Mouse (Mus musculus) midbrain, embryonic 15.5 days (tissue): Measurements from ENCODE around the gene Nenf. TPM values are rescaled to one million over a fixed set of nuclear protein-coding genes. Genes with fewer than 3 reads are reported as not detected.

ENCODE experiments used
- ATAC-seq: fragments of 200-750 bp; cut with Nextera tagmentation; replicated peaks from 2 replicates; pipeline ENCODE4 v1.8.0; 2017; ENCODE audit warnings: moderate TSS enrichment
- H3K27ac ChIP-seq: fragments of 300-500 bp; sonication (generic); 2 replicates; pipeline ENCODE4 v1.5.1; 2015; ENCODE audit warnings: mild to moderate bottlenecking, inconsistent platforms
- H3K27me3 ChIP-seq: fragments of 300-500 bp; sonication (generic); replicated peaks from 2 replicates; pipeline ENCODE4 v1.6.1; 2015; ENCODE audit warnings: inconsistent platforms
- H3K36me3 ChIP-seq: fragments of 300-500 bp; sonication (generic); replicated peaks from 2 replicates; pipeline ENCODE4 v1.6.1; 2015; ENCODE audit warnings: inconsistent platforms
- H3K4me1 ChIP-seq: fragments of 300-500 bp; sonication (generic); 2 replicates; pipeline ENCODE4 v1.6.1; 2015; ENCODE audit warnings: inconsistent platforms
- H3K4me2 ChIP-seq: fragments of 300-500 bp; sonication (generic); 2 replicates; pipeline ENCODE4 v1.6.1; 2015; ENCODE audit warnings: inconsistent platforms, mild to moderate bottlenecking, moderate library complexity
- H3K4me3 ChIP-seq: fragments of 300-500 bp; sonication (generic); 2 replicates; pipeline ENCODE4 v1.5.1; 2015; ENCODE audit warnings: mild to moderate bottlenecking, inconsistent platforms
- H3K9ac ChIP-seq: fragments of 300-500 bp; sonication (generic); 2 replicates; pipeline ENCODE4 v1.6.1; 2015; ENCODE audit warnings: mild to moderate bottlenecking, inconsistent platforms
- H3K9me3 ChIP-seq: fragments of 300-500 bp; sonication (generic); 2 replicates; pipeline ENCODE4 v1.6.1; 2016; ENCODE audit warnings: inconsistent platforms
- whole genome bisulfite sequencing: fragments of 180-500 bp; shearing (Covaris S2); methylation state at CpG from one replicate; pipeline ENCODE4 v1.1.7; 2015; ENCODE audit warnings: mixed read lengths; 5-methylcytosine and 5-hydroxymethylcytosine counted together
- polyA plus RNA-seq: library from polyadenylated mRNA; unstranded; fragments of >200 nt; fragmentation: Nextera tagmentation; extraction: Ambion mirVana; gene quantifications from 2 replicates; pipeline ENCODE4 v1.2.1, GENCODE M21; 2015

The Nenf gene
- polyA plus RNA-seq, 1 experiment from 2014 or later = 111 TPM

DNA sequence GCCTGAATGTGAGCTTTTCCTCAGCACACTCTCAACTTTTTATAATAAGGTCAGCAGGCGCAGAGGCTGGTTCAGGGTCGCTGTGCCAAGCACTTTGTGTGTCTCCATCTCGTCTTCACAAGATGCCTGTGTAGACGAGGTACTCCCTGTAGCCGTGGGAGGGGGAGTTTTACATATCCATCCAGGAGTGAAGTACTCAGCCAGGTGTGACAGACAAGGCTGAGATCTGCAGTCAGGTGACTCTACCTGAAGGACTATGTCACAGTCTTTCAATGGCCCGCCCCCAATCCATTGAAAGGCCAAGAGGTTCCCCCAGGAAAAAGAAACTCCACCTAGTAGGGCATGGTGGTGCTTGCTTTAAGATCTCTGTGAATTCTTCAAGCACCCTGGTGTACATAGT lies 4.8 kb downstream of the Nenf start:
- H3K27me3 ChIP-seq = no peaks in the 10 kb centered on the region
- H3K9ac ChIP-seq = no peak overlapping the region; the same call in 1 of the 2 replicates
- H3K4me2 ChIP-seq = peak overlapping the region; percentile 53; the same call in 1 of the 2 replicates
- H3K36me3 ChIP-seq = no peaks in the 10 kb centered on the region
- WGBS = 79% methylated on average over 6 of the region's 6 CpGs
- H3K4me1 ChIP-seq = peaks cover 13% of the 10 kb centered on the region
- H3K27ac ChIP-seq = no peak overlapping the region
- H3K9me3 ChIP-seq = no peaks in the 10 kb centered on the region
- ATAC-seq = no peak
- H3K4me3 ChIP-seq = peak overlapping the region; percentile 46; the same call in 1 of the 2 replicates

DNA sequence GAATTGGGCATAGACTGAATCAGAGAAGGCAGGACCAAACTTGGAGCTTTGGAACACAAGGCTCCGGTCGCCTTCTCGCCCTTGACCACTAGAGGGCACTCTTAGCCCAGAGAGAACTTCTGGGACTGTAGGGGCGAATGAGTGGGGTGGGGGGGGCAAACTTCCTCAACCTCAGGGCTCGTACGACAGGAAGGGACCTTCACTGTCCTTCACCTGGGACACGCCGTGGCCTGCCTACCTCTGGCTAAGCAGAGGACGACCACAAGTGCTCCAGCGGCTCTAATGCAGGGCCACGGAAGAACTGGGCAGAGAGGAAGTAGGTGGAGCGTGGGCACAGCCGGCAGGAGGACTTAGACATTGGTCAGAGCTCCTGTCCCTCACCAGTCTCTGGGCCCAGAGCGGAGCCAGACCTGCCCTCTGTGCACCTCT lies 5.5 kb downstream of the Nenf start:
- H3K36me3 ChIP-seq = no peaks in the 10 kb centered on the region
- H3K9ac ChIP-seq = peak overlapping the region; percentile 37; the same call in 1 of the 2 replicates
- peak overlapping the region; percentile 46 for H3K4me3 ChIP-seq
- H3K27ac ChIP-seq = no peak overlapping the region
- no peaks in the 10 kb centered on the region for H3K27me3 ChIP-seq
- peak overlapping the region; percentile 53 for H3K4me2 ChIP-seq
- 1% methylated on average over 14 of the region's 14 CpGs for WGBS
- peaks cover 12% of the 10 kb centered on the region for H3K4me1 ChIP-seq
- no peaks in the 10 kb centered on the region for H3K9me3 ChIP-seq
- peak; percentile 81 for ATAC-seq

DNA sequence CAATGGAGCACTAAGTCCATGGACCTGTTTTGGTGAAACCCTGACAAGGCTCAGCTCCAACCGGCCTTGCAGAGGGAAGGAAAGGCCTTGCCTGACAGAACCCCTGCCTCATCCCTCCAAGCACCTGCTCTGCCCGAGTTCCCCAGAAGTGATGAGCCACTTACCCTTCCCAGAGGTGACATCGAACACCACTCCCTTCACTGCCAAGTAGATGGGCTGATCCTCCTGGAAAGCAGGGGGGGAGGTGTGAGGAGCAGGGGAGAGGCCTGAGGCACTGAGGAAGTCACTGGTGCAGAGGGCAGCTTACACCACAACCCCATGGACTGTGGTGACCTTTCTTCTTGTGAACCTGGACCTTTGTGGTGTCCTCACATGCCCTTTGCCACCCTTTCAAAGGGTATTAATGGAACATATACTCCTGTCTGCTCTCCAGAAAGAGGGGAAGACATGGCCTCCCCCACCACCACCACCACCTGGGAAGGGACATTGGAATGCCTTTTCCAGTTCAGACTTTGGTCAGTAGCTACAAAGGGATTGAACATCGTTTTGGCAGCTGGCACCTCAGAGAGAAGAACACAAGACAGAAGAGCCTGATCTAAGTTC lies 6.6 kb downstream of the Nenf start:
- Histone ChIP-seq H3K27ac (no peak overlapping the region), H3K9ac (no peak overlapping the region), H3K27me3 (no peaks in the 10 kb centered on the region), H3K4me1 (peaks cover 7% of the 10 kb centered on the region), H3K4me2 (no peak overlapping the region), H3K36me3 (no peaks in the 10 kb centered on the region), H3K9me3 (no peaks in the 10 kb centered on the region), H3K4me3 (no peak overlapping the region)
- no peak for ATAC-seq
- 76% methylated on average over 4 of the region's 4 CpGs for WGBS

DNA sequence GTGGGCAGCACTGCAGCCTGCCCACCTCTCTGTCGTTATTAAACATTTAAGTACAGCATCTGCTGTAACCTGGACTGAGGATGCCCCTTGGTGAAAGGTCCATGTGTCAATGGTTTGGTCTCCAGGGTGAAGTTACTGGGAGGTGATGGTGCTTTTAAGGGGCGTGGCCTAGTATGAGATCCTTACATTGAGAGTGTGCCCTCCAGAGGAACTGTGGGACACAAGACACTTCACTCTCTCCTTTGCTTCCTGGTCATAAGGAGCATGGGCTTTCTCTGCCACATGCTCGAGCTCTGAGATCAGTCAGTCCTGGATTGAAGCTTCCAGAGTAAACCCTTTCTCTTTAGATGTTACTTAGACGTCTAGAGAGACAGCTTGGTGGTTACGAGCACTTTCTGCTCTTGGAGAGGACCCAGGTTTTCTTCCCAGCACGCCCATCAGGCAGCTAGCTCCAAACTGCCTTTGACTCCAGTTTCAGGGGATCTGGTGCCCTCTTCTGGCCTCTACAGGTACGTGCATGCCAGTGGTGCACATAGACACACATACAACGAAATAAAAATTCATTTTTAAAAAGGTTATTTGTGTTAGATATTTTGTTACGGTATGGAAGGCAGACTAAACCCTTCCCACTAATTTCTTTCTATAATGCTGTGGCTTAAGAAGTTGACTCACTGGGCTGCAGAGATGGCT lies 10.1 kb downstream of the Nenf start:
- Histone ChIP-seq H3K9me3 (no peaks in the 10 kb centered on the region), H3K4me3 (no peak overlapping the region)
- 87% methylated on average over 9 of the region's 9 CpGs for WGBS

DNA sequence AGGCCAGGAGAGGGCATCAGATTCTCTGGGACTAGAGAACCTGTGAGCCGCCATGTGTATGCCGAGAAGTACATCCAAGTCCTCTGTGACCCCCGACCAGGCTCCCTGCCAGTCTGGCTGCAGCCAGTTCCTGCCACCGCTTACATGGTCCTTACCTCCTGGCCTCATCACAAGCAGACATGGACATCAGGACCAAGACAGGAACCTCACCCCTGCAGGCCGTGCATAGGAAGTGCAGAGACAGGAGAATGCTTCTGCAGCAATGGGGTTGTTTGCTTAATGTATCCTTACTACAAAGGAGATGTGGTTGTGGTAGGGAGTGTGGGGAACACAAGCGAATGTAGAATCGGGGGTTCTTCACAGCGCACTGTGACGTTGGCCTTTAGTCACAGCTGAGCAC lies 11.7 kb downstream of the Nenf start:
- Histone ChIP-seq H3K27ac (no peak overlapping the region), H3K4me3 (no peak overlapping the region), H3K9ac (no peak overlapping the region), H3K9me3 (no peaks in the 10 kb centered on the region), H3K36me3 (no peaks in the 10 kb centered on the region), H3K4me1 (no peaks in the 10 kb centered on the region), H3K27me3 (no peaks in the 10 kb centered on the region), H3K4me2 (no peak overlapping the region)
- no peak for ATAC-seq
- 90% methylated on average over 9 of the region's 9 CpGs for WGBS

More for the DNA sequence above, 10.1 kb downstream of the Nenf start:
- Histone ChIP-seq H3K27me3 (no peaks in the 10 kb centered on the region), H3K4me2 (no peak overlapping the region), H3K9ac (no peak overlapping the region), H3K36me3 (no peaks in the 10 kb centered on the region), H3K27ac (no peak overlapping the region), H3K4me1 (peaks cover 7% of the 10 kb centered on the region)
- ATAC-seq = no peak

DNA sequence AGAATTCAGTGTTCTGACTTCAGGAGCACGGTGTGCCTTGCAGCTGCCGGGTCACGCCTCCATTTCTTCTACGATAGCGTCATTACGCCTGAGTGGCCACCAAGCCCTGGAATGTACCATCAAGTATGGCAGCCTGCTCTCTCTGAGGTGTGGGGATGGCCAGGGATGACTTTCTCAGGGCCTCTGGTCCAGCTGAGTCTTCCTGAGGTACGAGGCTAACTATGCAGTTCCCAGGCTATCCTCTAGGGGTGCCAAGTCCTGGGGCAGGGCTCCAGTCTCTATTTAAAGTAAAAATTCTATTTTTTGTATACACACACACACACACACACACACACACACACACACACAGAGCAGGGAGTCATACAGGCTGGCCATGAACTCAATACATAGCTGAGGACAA lies 12.4 kb downstream of the Nenf start:
- H3K4me2 ChIP-seq = no peak overlapping the region
- H3K4me3 ChIP-seq = no peak overlapping the region
- no peaks in the 10 kb centered on the region for H3K9me3 ChIP-seq
- no peak for ATAC-seq
- H3K4me1 ChIP-seq = no peaks in the 10 kb centered on the region
- no peak overlapping the region for H3K27ac ChIP-seq
- H3K36me3 ChIP-seq = no peaks in the 10 kb centered on the region
- no peak overlapping the region for H3K9ac ChIP-seq
- 61% methylated on average over 7 of the region's 7 CpGs for WGBS
- no peaks in the 10 kb centered on the region for H3K27me3 ChIP-seq

DNA sequence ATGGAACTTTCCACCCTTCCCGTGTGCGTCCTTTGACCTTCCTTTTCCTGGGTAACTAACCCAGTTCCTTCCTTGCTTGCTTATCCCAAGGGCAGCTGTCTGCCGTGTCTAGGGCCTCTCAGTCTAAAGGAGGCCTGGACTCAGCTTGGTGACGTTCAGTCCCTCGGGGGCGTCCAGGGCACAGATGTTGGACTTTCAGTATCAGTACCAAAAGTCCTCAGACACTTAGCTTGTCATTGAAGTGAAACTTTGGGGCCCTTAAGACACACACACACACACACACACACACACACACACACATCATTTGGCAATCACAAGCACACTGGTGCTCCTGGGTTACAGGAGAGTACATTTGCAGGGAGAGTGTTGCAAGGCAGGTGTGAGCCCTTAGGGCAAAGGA lies 13.8 kb downstream of the Nenf start:
- no peak overlapping the region for H3K27ac ChIP-seq
- no peaks in the 10 kb centered on the region for H3K36me3 ChIP-seq
- H3K4me1 ChIP-seq = no peaks in the 10 kb centered on the region
- no peak overlapping the region for H3K4me2 ChIP-seq
- WGBS = 71% methylated on average over 6 of the region's 6 CpGs
- H3K9me3 ChIP-seq = no peaks in the 10 kb centered on the region
- ATAC-seq = no peak
- no peak overlapping the region for H3K9ac ChIP-seq
- no peak overlapping the region for H3K4me3 ChIP-seq
- no peaks in the 10 kb centered on the region for H3K27me3 ChIP-seq

DNA sequence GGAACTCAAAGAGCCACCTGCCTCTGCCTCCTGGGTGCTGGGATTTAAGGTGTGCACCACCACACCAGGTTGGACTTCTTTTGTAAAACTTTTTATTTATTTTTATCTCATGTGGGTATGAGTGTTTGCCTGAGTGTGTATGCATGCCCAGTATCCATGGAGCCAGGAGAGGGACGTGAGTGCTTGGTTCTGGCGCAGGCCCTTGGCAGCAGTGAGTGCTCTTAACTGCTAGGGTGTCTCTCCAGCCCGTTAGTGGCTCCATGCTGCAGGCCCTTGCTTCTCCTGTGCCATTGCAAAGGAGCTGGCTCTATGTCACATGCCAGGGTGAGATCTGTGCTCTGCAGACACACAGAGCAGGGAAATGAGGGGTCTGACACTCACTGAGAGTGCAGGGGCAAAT lies 14.3 kb downstream of the Nenf start:
- H3K4me3 ChIP-seq = no peak overlapping the region
- 77% methylated on average over 3 of the region's 3 CpGs for WGBS

DNA sequence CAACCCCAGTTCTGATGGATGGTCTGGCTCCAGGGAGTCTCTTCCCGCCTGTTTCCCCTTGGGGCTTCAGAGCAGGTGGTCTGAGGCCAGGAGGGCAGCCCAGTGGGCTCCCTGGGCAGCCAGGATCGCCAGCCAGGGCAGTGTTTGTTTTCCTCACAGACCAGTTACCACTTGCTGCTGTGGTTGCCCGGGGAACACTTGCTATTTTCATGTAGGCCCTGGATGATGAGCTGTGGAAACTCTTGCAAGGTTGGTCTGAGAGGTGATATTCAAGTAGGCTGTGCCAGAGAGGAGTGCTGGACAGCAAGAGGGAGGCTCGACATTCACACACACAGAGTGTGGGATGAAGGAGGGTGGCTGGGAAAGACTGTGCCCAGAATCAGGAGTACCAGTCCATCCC lies 16.1 kb downstream of the Nenf start:
- WGBS = 21% methylated on average over 4 of the region's 4 CpGs
- Histone ChIP-seq H3K4me2 (no peak overlapping the region), H3K27ac (no peak overlapping the region), H3K4me3 (no peak overlapping the region), H3K9ac (no peak overlapping the region), H3K9me3 (no peaks in the 10 kb centered on the region), H3K36me3 (no peaks in the 10 kb centered on the region), H3K27me3 (no peaks in the 10 kb centered on the region), H3K4me1 (no peaks in the 10 kb centered on the region)
- ATAC-seq = no peak

More for the DNA sequence above, 14.3 kb downstream of the Nenf start:
- no peaks in the 10 kb centered on the region for H3K9me3 ChIP-seq
- ATAC-seq = no peak
- no peaks in the 10 kb centered on the region for H3K27me3 ChIP-seq
- H3K27ac ChIP-seq = no peak overlapping the region
- no peaks in the 10 kb centered on the region for H3K36me3 ChIP-seq
- H3K4me1 ChIP-seq = no peaks in the 10 kb centered on the region
- H3K9ac ChIP-seq = no peak overlapping the region
- no peak overlapping the region for H3K4me2 ChIP-seq

DNA sequence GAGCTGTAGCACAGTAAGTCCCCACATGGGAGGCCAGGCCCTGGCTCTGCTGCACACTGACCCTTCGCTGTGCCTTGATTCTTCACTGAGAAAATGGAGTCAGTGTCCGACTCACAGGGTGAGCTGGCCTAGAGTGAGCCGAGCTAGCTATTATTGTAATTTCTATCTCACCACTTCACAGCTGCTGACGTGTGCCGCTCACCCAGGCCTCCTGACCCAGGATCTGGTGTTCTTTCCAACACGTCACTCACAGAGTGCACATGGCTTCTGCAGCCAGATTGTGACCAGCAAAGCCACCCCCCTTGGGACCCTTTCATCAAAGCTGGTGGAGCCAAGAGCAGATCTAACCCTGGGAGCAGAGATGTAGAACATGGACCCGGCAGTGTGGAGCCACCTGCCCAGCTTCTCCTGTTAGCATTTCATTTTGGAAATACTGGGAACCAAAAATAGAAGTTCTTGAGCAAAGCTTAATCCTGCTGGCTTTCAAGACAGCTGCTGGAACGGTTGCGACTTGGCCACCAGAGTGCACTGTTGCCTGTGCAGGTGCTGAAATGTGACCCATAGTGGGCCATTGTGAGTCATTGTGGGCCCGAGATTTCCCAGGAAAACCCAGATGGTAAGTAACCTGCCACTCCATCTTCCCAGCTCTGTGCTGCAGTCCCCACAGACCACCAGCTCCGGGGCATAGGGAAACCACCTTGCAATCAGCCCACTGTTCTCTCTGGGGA lies 18.6 kb downstream of the Nenf start:
- Histone ChIP-seq H3K27me3 (no peaks in the 10 kb centered on the region), H3K9me3 (no peaks in the 10 kb centered on the region), H3K4me1 (no peaks in the 10 kb centered on the region), H3K4me3 (no peak overlapping the region), H3K4me2 (no peak overlapping the region), H3K36me3 (no peaks in the 10 kb centered on the region), H3K9ac (no peak overlapping the region), H3K27ac (no peak overlapping the region)
- 52% methylated on average over 11 of the region's 11 CpGs for whole genome bisulfite sequencing
- no peak for ATAC-seq

DNA sequence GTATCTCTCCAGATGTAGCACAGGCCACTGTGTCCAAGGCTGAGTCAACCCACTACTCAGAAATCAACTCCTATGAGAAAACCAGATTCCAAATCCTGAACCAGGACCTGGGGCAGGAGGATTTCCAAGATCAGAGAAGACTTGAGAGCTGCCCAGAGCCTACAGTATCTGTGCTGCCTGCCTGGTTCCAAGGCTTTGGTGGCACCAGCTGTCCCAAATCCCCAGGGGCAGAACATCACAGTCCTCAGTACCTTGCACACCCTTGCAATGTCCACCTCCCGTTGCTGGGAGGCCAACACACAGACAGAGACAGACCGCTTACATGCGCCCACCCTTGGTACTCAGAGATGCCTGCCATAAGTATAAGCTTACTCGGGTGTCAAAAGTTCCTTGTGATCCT lies 19.7 kb downstream of the Nenf start:
- ATAC-seq = no peak
- Histone ChIP-seq H3K4me2 (no peak overlapping the region), H3K27ac (no peak overlapping the region), H3K27me3 (no peaks in the 10 kb centered on the region), H3K4me3 (no peak overlapping the region), H3K4me1 (no peaks in the 10 kb centered on the region), H3K9me3 (no peaks in the 10 kb centered on the region), H3K36me3 (no peaks in the 10 kb centered on the region), H3K9ac (no peak overlapping the region)
- 91% methylated on average over 4 of the region's 4 CpGs for WGBS

DNA sequence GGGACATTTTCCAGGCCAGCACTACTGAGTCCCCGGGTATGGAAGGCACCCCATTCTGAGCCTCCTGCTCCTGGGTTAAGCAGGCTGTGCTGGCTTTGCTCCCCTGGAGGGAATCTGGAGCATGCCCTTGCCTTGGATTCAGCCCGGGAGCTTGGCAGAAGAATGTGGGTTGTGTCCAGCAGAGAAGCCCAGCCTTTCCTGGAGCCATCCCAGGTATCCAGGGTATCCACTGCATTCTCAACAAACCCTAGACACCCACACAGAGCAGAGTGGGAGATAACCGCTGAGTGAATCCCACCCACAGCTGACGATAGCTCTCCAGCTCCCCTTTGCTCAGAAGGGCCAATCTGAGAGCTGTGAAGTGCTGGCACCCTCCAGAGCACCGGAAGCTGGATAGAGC lies 21.5 kb downstream of the Nenf start:
- 78% methylated on average over 5 of the region's 5 CpGs for WGBS
- no peak for ATAC-seq
- no peak overlapping the region for H3K9ac ChIP-seq

More for the DNA sequence above, 21.5 kb downstream of the Nenf start:
- H3K9me3 ChIP-seq = no peaks in the 10 kb centered on the region
- no peak overlapping the region for H3K4me3 ChIP-seq
- H3K27me3 ChIP-seq = no peaks in the 10 kb centered on the region
- no peaks in the 10 kb centered on the region for H3K4me1 ChIP-seq
- H3K36me3 ChIP-seq = no peaks in the 10 kb centered on the region
- H3K27ac ChIP-seq = no peak overlapping the region
- H3K4me2 ChIP-seq = no peak overlapping the region
